Mouse (Mus musculus) natural killer cell, adult 2 months (primary cell): ENCODE measurements around the gene Zfyve16.

Source experiments
- DNase-seq, 2 experiments: peaks; one replicate each; pipeline ENCODE4 v3.0.0; 2022; ENCODE audit warnings: low spot score in 2 of 2

Gene Zfyve16

DNA sequence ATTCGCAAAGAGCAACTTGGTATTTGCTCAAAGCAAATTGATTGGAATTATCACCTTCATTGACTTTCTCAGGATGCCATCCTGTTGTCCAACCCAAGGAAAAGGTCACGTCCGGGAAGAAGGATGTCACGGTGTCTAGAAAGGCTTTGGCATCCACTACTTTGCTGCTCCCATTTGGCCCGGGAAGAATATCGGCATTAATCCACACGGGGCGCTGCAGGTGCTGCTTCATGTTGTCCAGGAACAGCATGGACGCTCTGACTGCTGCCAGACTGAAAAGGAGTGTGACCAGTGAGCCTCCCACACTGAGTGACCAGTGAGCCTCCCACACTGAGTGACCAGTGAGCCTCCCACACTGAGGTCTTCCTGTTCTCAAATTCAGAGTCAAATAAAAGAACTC, 62.8 kb downstream of the Zfyve16 start:
- DNase-seq: no peak

DNA sequence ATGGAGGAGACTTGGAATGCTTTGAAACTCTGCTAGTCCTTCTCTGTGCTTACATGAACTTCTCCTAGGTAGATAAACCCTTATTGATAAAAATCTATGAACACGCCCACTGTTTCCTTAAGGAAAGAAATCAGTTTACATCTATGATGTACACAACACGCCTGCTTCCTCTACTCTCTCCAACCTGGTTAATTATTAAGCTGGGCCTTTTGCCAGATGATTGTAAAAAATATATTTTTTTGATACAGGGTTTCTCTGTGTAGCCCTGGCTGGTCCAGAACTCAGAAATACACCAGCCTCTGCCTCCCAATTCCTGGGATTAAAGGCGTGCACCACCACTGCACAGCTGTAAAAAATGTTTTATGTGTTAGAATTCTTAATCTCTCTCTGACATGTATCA, 66.0 kb downstream of the Zfyve16 start:
- DNase-seq: no peak

DNA sequence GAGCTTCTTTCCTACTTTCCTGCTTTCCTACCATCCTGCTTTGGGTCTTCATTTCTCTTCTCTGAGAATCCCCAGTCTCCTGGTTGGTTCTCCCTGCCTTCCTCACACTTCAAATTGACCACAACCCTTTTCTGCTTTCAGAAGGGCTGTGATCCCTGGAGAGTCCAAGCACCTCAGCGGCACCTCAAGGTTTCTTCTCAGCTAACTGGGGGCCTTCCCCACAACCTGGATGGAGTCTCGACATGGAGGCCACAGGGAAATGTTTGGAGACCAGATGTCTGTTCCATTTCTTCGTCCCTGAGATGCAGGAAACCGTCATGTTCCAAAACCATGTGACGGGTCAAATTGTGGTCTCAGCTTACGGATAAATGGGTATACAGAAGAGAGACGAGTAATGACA, 83.8 kb downstream of the Zfyve16 start:
- no peak for DNase-seq

DNA sequence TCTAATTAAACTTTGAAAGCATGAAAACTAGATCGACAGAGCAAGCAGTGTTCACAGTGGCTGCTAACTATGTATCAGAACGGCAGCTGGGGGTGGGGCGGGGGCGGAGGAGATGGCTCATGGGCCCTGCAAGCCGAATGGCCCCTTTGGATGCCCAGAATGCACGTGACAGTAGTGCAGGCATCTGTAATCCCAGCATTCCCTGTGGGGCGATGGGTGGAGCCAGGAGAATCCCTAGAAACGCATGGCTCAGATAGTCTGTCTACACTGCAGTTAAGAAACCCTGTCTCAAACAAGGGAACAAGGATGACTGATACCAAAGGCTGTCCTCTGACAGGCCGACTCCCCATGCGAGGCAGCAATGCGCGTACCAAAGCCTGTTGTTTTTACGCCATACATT, 90.4 kb downstream of the Zfyve16 start:
- DNase-seq: no peak

DNA sequence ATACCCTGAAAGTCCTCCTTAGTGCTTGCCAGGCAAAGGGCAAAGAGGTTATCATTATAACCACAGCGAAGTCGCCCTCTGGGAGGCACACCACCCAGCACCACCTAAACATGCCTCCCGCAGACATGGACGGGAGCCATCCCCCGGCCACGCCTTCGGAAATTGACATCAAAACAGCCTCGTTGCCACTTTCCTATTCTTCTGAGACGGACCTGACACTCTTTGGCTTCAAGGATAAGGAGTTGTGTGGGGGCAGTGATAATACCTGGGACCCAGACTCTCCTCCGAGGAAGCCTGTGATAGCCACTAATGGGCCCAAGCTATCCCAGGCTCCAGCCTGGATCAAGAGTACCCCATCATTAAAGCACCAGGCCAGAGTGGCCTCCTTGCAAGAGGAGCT, 92.0 kb downstream of the Zfyve16 start:
- no peak for DNase-seq
